ENCODE assay signal across 8 mouse cellular contexts in genomic region chr1:118311622-118312326, GRCm38 (mm10). TPM values are rescaled to one million over a fixed set of nuclear protein-coding genes. Genes with fewer than 3 reads are reported as not detected.
DNase-seq lines count a peak whose midpoint lies in the region; ATAC-seq and TF ChIP-seq lines count a peak whose summit lies in the region.

TSS of gene Tsn (minus strand) at chr1:118311739.

- peaks cover 42% of the 10 kb centered on the region for H3K79me2 ChIP-seq in macrophage (ENCODE audit: inconsistent target)

- TF ChIP-seq CTCF in left cerebral cortex, adult 2 months (IDR thresholded peaks at IDR 0.05) = no peak
- TF ChIP-seq CTCF in brain, embryonic 14.5 days (IDR thresholded peaks at IDR 0.05; ENCODE audit: borderline replicate concordance, extremely low read depth, insufficient read depth, insufficient read length) = no peak

- 35% methylated on average over 10 of the region's 12 CpGs for WGBS in macrophage (ENCODE audit: missing documents)

- peaks cover 4% of the 10 kb centered on the region for H3K36me3 ChIP-seq in macrophage (ENCODE audit: inconsistent target)

- TF ChIP-seq POLR2A in brain, embryonic 14.5 days (IDR thresholded peaks at IDR 0.05; ENCODE audit: borderline replicate concordance, extremely low read depth, insufficient read depth, insufficient read length, poor library complexity, severe bottlenecking) = no peak

- ATAC-seq in granulocyte monocyte progenitor cell, adult 5-6 weeks (replicated peaks; ENCODE audit: poor library complexity, severe bottlenecking) = 0 out of 2 replicates have a peak, but pooled peaks have one; percentile 7

- no peak for DNase-seq in left cerebral cortex, adult 2 months (ENCODE audit: extremely low spot score in 1 of 2, low spot score in 2 of 2)
- no peak for DNase-seq in left cerebral cortex, adult 11 months (ENCODE audit: low spot score)
- no peak for DNase-seq in brain, embryonic 14.5 days (ENCODE audit: low read depth)
- DNase-seq in layer of hippocampus, postnatal 14 days (ENCODE audit: low spot score in 2 of 2) = no peak
- no peak for DNase-seq in spleen, postnatal 14 days (ENCODE audit: low spot score in 2 of 2)
- no peak for DNase-seq in urinary bladder, postnatal 36 days (ENCODE audit: low spot score in 2 of 2)

- H3K4me3 ChIP-seq in left cerebral cortex, adult 2 months = peak within 1 kb of the TSS; percentile 82
- H3K4me3 ChIP-seq in macrophage (ENCODE audit: inconsistent target) = peak within 1 kb of the TSS; percentile 98

- H3K27ac ChIP-seq in left cerebral cortex, adult 2 months = peak within 1 kb of the TSS; percentile 99
- H3K27ac ChIP-seq in macrophage = peak within 1 kb of the TSS; percentile 60

- intact Hi-C loops in left cerebral cortex, adult 2 months (cut with DNase I) = loop anchor here (1.0 to 2.0 kb wide), 2 partner anchors 10 to 77 kb away; partner anchors contain the start of genes Clasp1 and Nifk

RNA-seq across cellular contexts. Expression of gene Tsn, which starts in this region (rescaled TPM):
- 100 to 1,000 TPM in 1 of 2 experiments, 10 to 100 TPM in 1; 96.0 to 104 TPM for total RNA-seq in left cerebral cortex, adult 2 months (2021)
- polyA plus RNA-seq in brain, embryonic 14.5 days (2012; rRNA removed) = 164 and 175 TPM in 2 replicates
- total RNA-seq in granulocyte monocyte progenitor cell, adult 5-6 weeks (2014; fragmentation: Nextera tagmentation) = 64.3 and 66.2 TPM in 2 replicates
- 56.5 and 76.9 TPM in 2 replicates for total RNA-seq in granulocyte monocyte progenitor cell, adult 5-6 weeks (2017)
- 100 to 1,000 TPM; 108 to 113 TPM for total RNA-seq in layer of hippocampus, postnatal 14 days (2021)
- total RNA-seq in macrophage (2018; cell fraction: chromatin; rRNA removed) = 10 to 100 TPM; 17.0 to 65.8 (median 29.8) TPM
- 10 to 100 TPM; 40.8 to 69.9 (median 55.2) TPM for total RNA-seq in macrophage (2018; cell fraction: cytosol; rRNA removed)
- 10 to 100 TPM; 13.7 to 55.3 (median 34.7) TPM for total RNA-seq in macrophage (2018; cell fraction: nucleus; rRNA removed)
- 28.3 to 89.6 TPM (median 56.9 TPM) in 3 replicates for polyA plus RNA-seq in macrophage (2018)
